Mouse (Mus musculus) mesoderm, embryonic 11.5 days (tissue): ENCODE measurements around the gene Trpm2.
"Not testable (repeated sequence)": the region's sequence is repeated elsewhere in the genome, so short reads cannot be mapped to it uniquely, and the experiment has no call there.

Source experiments
- DNase-seq: peaks from one replicate; pipeline ENCODE4 v3.0.0-alpha.2; 2012; ENCODE audit warnings: low read depth, low spot score

Gene Trpm2

DNA sequence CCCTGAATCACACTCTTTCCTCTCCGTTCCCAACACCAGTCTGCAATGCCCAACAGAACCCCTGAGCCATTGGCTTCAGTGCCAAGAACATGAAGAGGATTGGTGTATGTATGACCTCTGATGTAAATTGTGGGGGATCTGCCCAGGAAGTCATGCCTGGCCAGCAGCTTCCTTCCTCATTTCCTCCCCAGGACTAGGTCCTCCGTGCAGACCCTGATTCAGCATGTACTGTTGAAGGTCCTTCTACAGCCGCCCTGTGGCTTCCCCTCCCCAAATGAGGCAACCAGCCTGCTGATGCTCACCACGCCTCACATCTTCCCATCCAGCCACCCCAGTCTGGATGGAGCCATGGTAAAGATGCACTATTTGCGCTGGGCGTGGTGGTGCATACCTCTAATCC is at the start of gene Trpm2:
TSS of gene Trpm2 (minus strand) at position 83 of the 400 bp plus-strand sequence.
- no peak for DNase-seq

- not testable (repeated sequence) for DNase-seq
Observed at GRCm38 (mm10) chr10:78019984-78020383, 49.6 kb upstream of the Trpm2 start.

GRCm38 (mm10) chr10:78019291-78019690 is 48.9 kb upstream of the Trpm2 start:
- DNase-seq, result no peak

DNA sequence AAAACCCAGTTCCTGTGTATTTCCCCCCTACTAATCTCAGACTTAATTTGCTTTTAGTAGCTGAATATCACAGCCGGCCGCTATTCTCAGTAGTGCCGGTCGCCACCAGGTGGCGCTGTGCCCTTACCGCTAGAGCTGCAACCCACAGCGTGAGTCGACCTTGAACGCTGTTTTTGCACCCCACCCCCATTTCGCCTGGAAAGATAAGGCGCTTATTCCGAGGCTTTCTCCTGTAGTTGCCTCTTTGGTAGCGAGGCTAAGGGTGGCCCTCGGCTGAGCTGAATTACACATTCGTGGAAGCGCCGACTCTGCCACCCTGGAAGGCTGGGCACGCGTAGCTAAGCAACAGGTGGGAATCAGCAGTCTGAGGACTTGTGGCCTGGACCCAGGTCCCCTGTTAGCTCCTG is 48.4 kb upstream of the Trpm2 start:
- peak; percentile 90 for DNase-seq

- DNase-seq, result no peak
Observed at GRCm38 (mm10) chr10:78016366-78016765, 46.0 kb upstream of the Trpm2 start.

DNA sequence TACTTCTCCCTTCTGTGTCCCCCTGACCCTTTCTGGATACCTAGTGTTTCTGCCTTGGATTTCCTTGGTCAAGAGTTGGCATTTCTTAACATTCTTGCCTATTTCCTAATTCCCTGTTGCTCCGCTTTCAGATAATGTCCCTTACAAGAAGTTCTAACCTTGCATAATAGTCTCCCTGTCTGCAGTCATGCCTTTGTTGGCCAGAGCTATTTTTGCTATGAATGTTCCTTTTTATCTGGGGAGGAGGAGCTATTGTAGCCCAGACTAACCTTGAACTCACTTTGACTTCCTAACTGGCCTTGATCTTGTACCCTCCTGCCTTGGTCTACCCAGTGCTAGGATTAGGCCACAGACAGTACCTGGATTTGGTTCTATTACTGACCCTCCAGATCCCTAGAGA is 45.1 kb upstream of the Trpm2 start:
- no peak for DNase-seq

DNA sequence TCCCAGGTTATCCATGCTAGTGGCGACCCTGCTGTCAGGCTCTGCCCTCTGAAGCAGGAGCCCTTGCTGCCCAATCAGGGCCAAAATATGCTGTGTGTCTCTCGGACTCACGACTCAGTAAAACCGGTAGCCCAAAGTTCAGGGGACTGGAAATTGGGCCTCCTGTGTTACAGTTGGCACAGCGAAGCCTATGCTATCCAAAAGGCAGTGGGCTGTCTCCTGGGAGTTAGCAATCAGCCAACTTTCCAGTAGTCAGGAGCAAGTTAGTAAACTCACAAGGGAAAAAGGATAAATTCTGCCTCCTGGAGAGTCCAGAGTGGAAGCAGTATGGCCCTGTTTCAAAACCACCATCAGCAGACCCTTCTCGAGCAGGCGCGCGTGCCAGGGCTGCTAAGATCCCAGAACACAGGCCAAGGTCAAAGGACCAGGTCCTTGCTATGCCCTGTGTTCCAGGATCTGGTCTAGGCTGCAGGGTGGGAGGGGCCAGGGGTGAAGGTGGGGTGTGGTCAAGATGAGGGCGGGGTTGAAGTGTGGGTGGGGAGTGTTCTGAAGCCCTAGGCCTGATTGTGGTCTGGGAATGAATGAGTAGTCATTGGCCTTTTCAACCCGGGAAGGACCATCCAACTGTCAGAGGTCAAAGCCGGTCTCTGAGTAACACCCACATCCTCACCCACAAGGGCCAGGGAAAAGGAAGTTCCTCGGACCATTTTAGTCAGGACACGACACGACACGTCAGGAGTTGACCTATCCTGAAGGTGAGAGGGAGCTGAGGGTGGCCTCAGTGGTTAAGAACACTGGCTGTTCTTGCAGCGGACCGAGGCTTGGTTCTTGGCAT is 42.5 kb upstream of the Trpm2 start:
- DNase-seq, result no peak

- DNase-seq, result not testable (repeated sequence)
Observed at GRCm38 (mm10) chr10:78011116-78011515, 40.8 kb upstream of the Trpm2 start.

- DNase-seq, result no peak
Observed at GRCm38 (mm10) chr10:78010335-78010734, 40.0 kb upstream of the Trpm2 start.

- no peak for DNase-seq
Observed at GRCm38 (mm10) chr10:78009945-78010293, 39.6 kb upstream of the Trpm2 start, which contains the start of gene Pfkl. TSS of gene Pfkl (minus strand) at chr10:78010083.

GRCm38 (mm10) chr10:78009184-78009944 is 39.0 kb upstream of the Trpm2 start:
- DNase-seq, result peak; percentile 93

DNA sequence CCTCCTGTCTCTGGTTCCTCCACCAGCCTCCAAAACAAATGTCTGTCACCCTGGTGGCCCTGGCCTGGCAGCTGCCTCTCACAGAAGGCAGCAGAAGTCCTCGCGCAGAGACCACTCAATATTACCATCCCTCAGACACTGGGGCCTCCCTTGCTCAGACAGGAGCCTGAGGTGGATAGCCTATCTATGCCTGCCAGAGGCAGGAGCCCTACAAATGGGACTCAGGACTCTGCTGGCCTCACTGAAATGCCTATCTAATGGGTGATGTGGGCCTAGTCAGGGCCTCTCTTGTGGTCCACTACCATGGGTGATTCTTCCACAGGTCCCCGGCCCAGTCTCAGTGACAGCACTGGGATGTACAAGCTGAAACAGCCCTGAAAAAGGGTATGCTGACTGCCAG is 37.8 kb upstream of the Trpm2 start:
- no peak for DNase-seq

- no peak for DNase-seq
Observed at GRCm38 (mm10) chr10:78007203-78007602, 36.8 kb upstream of the Trpm2 start.

GRCm38 (mm10) chr10:78005791-78006438 is 35.6 kb upstream of the Trpm2 start:
- DNase-seq, result no peak

GRCm38 (mm10) chr10:78004479-78005100 is 34.2 kb upstream of the Trpm2 start:
- no peak for DNase-seq

- DNase-seq, result no peak
Observed at GRCm38 (mm10) chr10:78002316-78002715, 32.0 kb upstream of the Trpm2 start.

- DNase-seq, result no peak
Observed at GRCm38 (mm10) chr10:78001796-78002195, 31.4 kb upstream of the Trpm2 start.

DNA sequence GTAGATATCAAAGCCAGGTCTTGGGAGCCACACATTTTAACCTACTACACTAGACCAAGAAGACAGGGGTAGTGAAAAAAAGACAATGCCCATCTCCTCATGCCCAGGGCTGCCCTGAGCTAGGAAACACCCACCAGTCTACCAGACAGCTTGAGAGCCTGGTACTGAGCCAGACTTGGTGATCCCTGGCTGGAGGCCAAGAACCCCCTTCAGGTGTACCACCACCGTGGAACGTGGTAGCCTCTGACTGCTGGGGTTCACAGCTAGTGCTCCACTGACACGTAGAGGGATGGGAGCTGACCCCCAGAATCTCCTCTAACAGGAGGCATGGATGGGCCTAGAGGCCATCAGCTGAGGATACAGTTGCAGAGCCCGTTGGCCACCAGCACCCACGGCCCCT is 29.8 kb upstream of the Trpm2 start:
- no peak for DNase-seq

DNA sequence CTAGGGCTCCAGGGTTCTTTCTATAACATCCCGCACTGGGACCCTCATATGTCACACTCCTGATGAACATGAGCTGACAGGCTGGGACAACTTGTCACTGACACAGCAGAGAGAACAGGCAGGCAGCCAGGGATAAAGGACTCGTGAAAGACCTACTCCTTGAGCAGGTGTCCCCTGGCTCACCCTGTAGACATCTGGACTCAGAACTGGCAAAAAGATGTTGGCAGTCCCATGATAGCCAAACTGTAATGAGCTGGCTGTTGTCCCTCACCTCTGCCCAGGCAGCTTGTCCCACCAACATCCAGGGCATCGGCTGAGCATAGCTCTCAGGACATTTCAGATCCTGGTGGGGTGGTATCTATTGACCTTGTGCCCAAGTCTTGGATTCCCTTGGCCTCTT is 25.3 kb upstream of the Trpm2 start:
- DNase-seq, result no peak

DNA sequence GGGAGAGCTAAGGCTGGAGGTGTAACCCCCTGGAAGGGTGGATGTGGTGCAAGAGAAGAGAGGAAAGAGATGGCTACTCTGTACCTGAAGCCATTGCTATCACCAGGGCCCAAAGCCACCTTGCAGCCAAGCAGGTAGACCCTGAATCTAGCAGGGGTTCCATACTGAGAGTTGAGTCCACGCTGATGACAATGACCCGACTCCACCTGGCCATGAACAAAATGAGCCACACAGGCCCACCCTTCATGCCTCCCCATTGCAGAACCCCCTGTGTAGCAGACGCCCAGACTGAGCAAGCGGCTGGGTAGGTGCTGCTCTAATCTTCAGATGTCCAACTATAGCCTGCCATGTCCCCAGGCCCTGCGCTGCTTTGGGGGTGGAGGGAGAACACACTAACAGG is 15.4 kb upstream of the Trpm2 start:
- DNase-seq, result no peak

DNA sequence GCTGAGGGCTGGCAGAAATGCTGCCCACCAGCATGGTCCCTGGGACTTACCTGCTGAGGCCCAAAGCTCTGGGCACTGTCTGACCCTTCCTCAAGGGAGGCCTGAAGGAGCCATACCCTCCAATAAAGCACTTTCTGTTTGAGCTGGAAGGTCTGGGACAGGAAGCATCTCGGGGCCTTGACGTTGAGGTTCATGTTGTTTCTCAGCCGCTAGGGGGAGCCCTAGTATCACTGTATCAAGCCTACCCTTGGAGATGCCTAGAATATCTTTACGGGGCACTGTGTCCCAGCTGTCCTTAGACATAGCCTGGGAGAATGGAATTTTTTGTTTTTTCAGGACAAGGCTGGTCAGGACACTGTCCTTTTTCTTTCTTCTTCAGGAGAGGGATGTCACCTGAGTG is 14.3 kb upstream of the Trpm2 start:
- peak; percentile 90 for DNase-seq
